Mouse (Mus musculus): ENCODE measurements at regions not wholly inside any gene's neighbourhood (a gene's known extent, or its start where the extent isn't known, plus 50 kb on each side); places are given as distances from the start of the nearest gene placed in this dataset.

GRCm38 (mm10) chr1:80076357-80076756, 141.9 kb downstream of the Fam124b start:
- no peak for ATAC-seq (replicated peaks; ENCODE audit: extremely low read depth, insufficient read depth, low FRiP score)
- no peaks in the 10 kb centered on the region for H3K27me3 ChIP-seq (ENCODE audit: control insufficient read depth, insufficient read depth, low read length)
- H3K27ac ChIP-seq (ENCODE audit: low read length) = no peak overlapping the region
- no peak overlapping the region for H3K4me3 ChIP-seq (ENCODE audit: low read length)
- no peak overlapping the region for H3K4me2 ChIP-seq (ENCODE audit: low read depth, low read length)
- H3K9me3 ChIP-seq (replicated peaks; ENCODE audit: control insufficient read depth, low read length) = no peaks in the 10 kb centered on the region
- no peak overlapping the region for H3K9ac ChIP-seq (ENCODE audit: low read length)
- H3K4me1 ChIP-seq (ENCODE audit: control insufficient read depth, insufficient read depth, low read length) = no peaks in the 10 kb centered on the region
- WGBS = 85% methylated on average over 4 of the region's 4 CpGs
- H3K36me3 ChIP-seq (ENCODE audit: control insufficient read depth, insufficient read depth) = no peaks in the 10 kb centered on the region

DNA sequence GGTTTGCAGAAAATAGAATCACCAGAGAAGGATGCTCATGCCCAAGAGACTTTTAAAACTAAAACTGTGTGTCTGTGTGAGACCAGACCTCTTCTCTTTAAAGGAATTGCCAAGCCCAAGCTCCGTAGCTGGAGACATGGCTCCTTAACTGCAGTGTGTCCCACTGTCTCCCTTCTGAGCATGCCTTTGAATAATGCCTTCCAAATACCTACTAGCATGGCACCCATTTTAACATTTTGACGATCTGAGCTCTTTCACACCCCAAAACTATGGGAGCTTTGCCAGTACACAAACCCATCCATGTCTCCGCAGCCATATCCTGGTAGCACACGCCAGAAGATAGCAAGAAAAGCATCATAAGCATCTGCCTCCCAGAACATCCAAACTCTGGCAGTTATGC, 143.9 kb downstream of the Fam124b start:
- 85% methylated on average over 4 of the region's 4 CpGs for WGBS
- H3K4me1 ChIP-seq (ENCODE audit: control insufficient read depth, insufficient read depth, low read length) = no peaks in the 10 kb centered on the region
- no peak overlapping the region for H3K9ac ChIP-seq (ENCODE audit: low read length)
- no peaks in the 10 kb centered on the region for H3K9me3 ChIP-seq (replicated peaks; ENCODE audit: control insufficient read depth, low read length)
- no peak for ATAC-seq (replicated peaks; ENCODE audit: extremely low read depth, insufficient read depth, low FRiP score)
- H3K4me3 ChIP-seq (ENCODE audit: low read length) = no peak overlapping the region
- no peaks in the 10 kb centered on the region for H3K27me3 ChIP-seq (ENCODE audit: control insufficient read depth, insufficient read depth, low read length)
- no peak overlapping the region for H3K27ac ChIP-seq (ENCODE audit: low read length)
- H3K36me3 ChIP-seq (ENCODE audit: control insufficient read depth, insufficient read depth) = no peaks in the 10 kb centered on the region
- no peak overlapping the region for H3K4me2 ChIP-seq (ENCODE audit: low read depth, low read length)

DNA sequence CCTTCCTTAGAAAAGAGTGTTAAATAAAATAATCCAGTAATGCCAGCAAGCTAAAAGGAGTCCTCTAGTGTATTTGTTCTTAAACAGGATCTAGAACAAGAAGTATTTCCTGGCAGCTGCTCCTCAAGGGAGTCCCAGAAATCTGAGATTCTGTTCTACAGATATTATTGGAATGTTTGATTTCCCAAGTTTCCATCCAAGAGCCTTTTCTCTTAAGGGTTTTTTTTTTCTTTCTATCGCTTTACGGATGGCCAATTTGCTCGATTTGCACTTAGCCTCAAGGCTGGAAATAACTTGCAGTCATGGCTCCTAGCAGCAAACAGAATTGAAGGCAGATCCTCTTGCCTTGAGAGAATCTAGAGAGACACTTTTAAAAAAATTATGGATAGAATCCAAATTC, 144.3 kb downstream of the Fam124b start:
- 52% methylated on average over 3 of the region's 3 CpGs for WGBS

GRCm38 (mm10) chr1:80069141-80069540, 149.1 kb downstream of the Fam124b start:
- Histone ChIP-seq H3K4me2 (ENCODE audit: low read depth, low read length) (no peak overlapping the region), H3K9me3 (replicated peaks; ENCODE audit: control insufficient read depth, low read length) (no peaks in the 10 kb centered on the region), H3K36me3 (ENCODE audit: control insufficient read depth, insufficient read depth) (no peaks in the 10 kb centered on the region), H3K27ac (ENCODE audit: low read length) (no peak overlapping the region), H3K27me3 (ENCODE audit: control insufficient read depth, insufficient read depth, low read length) (no peaks in the 10 kb centered on the region), H3K4me3 (ENCODE audit: low read length) (no peak overlapping the region), H3K9ac (ENCODE audit: low read length) (no peak overlapping the region), H3K4me1 (ENCODE audit: control insufficient read depth, insufficient read depth, low read length) (no peaks in the 10 kb centered on the region)
- ATAC-seq (replicated peaks; ENCODE audit: extremely low read depth, insufficient read depth, low FRiP score) = no peak
- 75% methylated on average over 4 of the region's 4 CpGs for WGBS

More for the DNA sequence above, 144.3 kb downstream of the Fam124b start:
- H3K27ac ChIP-seq (ENCODE audit: low read length) = no peak overlapping the region
- no peak for ATAC-seq (replicated peaks; ENCODE audit: extremely low read depth, insufficient read depth, low FRiP score)
- no peaks in the 10 kb centered on the region for H3K9me3 ChIP-seq (replicated peaks; ENCODE audit: control insufficient read depth, low read length)
- no peaks in the 10 kb centered on the region for H3K4me1 ChIP-seq (ENCODE audit: control insufficient read depth, insufficient read depth, low read length)
- H3K9ac ChIP-seq (ENCODE audit: low read length) = no peak overlapping the region
- no peaks in the 10 kb centered on the region for H3K36me3 ChIP-seq (ENCODE audit: control insufficient read depth, insufficient read depth)
- no peak overlapping the region for H3K4me3 ChIP-seq (ENCODE audit: low read length)
- no peak overlapping the region for H3K4me2 ChIP-seq (ENCODE audit: low read depth, low read length)
- no peaks in the 10 kb centered on the region for H3K27me3 ChIP-seq (ENCODE audit: control insufficient read depth, insufficient read depth, low read length)

DNA sequence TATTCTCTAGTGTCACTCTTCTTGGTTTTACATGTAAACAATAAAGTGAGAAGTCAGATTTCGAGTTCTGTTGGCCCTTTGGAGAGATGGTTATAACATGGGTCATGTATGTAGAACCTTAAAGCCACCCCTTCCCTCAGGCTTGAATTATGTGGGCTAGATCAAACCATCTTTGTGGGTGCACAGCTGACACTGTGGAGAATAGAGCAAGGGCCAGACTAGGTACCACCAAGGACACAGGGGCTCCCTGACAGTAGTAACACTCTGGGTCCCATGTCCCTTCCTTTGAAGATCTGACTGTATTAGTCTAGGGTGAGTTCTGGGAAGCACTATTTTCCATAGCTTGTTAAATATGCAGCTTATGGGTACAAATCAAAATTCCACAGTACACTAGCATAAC, 156.2 kb downstream of the Fam124b start:
- Histone ChIP-seq H3K27ac (ENCODE audit: low read length) (no peak overlapping the region), H3K4me3 (ENCODE audit: low read length) (no peak overlapping the region), H3K9ac (ENCODE audit: low read length) (no peak overlapping the region), H3K4me2 (ENCODE audit: low read depth, low read length) (no peak overlapping the region), H3K27me3 (ENCODE audit: control insufficient read depth, insufficient read depth, low read length) (no peaks in the 10 kb centered on the region), H3K36me3 (ENCODE audit: control insufficient read depth, insufficient read depth) (no peaks in the 10 kb centered on the region), H3K4me1 (ENCODE audit: control insufficient read depth, insufficient read depth, low read length) (no peaks in the 10 kb centered on the region), H3K9me3 (replicated peaks; ENCODE audit: control insufficient read depth, low read length) (no peaks in the 10 kb centered on the region)
- 57% methylated on average over 1 of the region's 1 CpGs for WGBS
- no peak for ATAC-seq (replicated peaks; ENCODE audit: extremely low read depth, insufficient read depth, low FRiP score)

- Histone ChIP-seq H3K27me3 (ENCODE audit: control insufficient read depth, insufficient read depth, low read length) (no peaks in the 10 kb centered on the region), H3K4me3 (ENCODE audit: low read length) (no peak overlapping the region), H3K9me3 (replicated peaks; ENCODE audit: control insufficient read depth, low read length) (no peaks in the 10 kb centered on the region), H3K9ac (ENCODE audit: low read length) (no peak overlapping the region), H3K4me2 (ENCODE audit: low read depth, low read length) (no peak overlapping the region), H3K36me3 (ENCODE audit: control insufficient read depth, insufficient read depth) (no peaks in the 10 kb centered on the region), H3K4me1 (ENCODE audit: control insufficient read depth, insufficient read depth, low read length) (no peaks in the 10 kb centered on the region), H3K27ac (ENCODE audit: low read length) (no peak overlapping the region)
- ATAC-seq (replicated peaks; ENCODE audit: extremely low read depth, insufficient read depth, low FRiP score) = no peak
- 79% methylated on average over 7 of the region's 7 CpGs for WGBS
Observed at GRCm38 (mm10) chr1:80061632-80062031, 156.6 kb downstream of the Fam124b start.

DNA sequence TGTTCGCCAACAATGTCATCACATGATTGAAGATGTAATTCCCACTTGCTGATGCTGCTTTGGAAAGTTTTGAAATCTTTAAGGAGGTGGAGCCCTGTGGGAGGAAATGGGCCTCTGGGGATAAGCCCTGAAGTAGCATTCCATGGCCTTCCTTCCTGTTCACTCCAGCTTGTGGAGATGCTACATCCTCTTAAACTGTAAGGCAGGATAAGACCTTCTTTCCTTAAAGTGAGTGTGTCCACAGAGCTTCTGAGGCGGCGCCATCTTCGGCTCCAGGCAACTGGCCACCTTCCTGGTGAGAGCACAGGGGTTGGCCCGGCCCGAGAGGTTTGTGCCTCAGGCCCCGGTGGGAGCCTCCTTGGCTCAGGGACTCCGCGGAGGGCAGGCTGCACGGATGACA, 173.1 kb downstream of the Fam124b start:
- H3K27me3 ChIP-seq (ENCODE audit: control insufficient read depth, insufficient read depth, low read length) = no peaks in the 10 kb centered on the region
- no peak overlapping the region for H3K4me2 ChIP-seq (ENCODE audit: low read depth, low read length)
- no peaks in the 10 kb centered on the region for H3K9me3 ChIP-seq (replicated peaks; ENCODE audit: control insufficient read depth, low read length)
- H3K4me1 ChIP-seq (ENCODE audit: control insufficient read depth, insufficient read depth, low read length) = no peaks in the 10 kb centered on the region
- no peaks in the 10 kb centered on the region for H3K36me3 ChIP-seq (ENCODE audit: control insufficient read depth, insufficient read depth)
- H3K4me3 ChIP-seq (ENCODE audit: low read length) = no peak overlapping the region
- no peak for ATAC-seq (replicated peaks; ENCODE audit: extremely low read depth, insufficient read depth, low FRiP score)
- 76% methylated on average over 10 of the region's 10 CpGs for WGBS
- no peak overlapping the region for H3K9ac ChIP-seq (ENCODE audit: low read length)
- H3K27ac ChIP-seq (ENCODE audit: low read length) = no peak overlapping the region

- H3K4me3 ChIP-seq (ENCODE audit: low read length) = no peak overlapping the region
- WGBS = 67% methylated on average over 3 of the region's 3 CpGs
- no peaks in the 10 kb centered on the region for H3K9me3 ChIP-seq (replicated peaks; ENCODE audit: control insufficient read depth, low read length)
- H3K9ac ChIP-seq (ENCODE audit: low read length) = no peak overlapping the region
- H3K27ac ChIP-seq (ENCODE audit: low read length) = no peak overlapping the region
- no peaks in the 10 kb centered on the region for H3K4me1 ChIP-seq (ENCODE audit: control insufficient read depth, insufficient read depth, low read length)
- no peak overlapping the region for H3K4me2 ChIP-seq (ENCODE audit: low read depth, low read length)
- no peak for ATAC-seq (replicated peaks; ENCODE audit: extremely low read depth, insufficient read depth, low FRiP score)
- H3K36me3 ChIP-seq (ENCODE audit: control insufficient read depth, insufficient read depth) = no peaks in the 10 kb centered on the region
- H3K27me3 ChIP-seq (ENCODE audit: control insufficient read depth, insufficient read depth, low read length) = no peaks in the 10 kb centered on the region
Observed at GRCm38 (mm10) chr1:80040409-80040808, 177.9 kb downstream of the Fam124b start.

GRCm38 (mm10) chr1:80039891-80040290, 178.4 kb downstream of the Fam124b start:
- no peak overlapping the region for H3K4me3 ChIP-seq (ENCODE audit: low read length)
- H3K4me2 ChIP-seq (ENCODE audit: low read depth, low read length) = no peak overlapping the region
- ATAC-seq (replicated peaks; ENCODE audit: extremely low read depth, insufficient read depth, low FRiP score) = no peak
- H3K27me3 ChIP-seq (ENCODE audit: control insufficient read depth, insufficient read depth, low read length) = no peaks in the 10 kb centered on the region
- H3K9me3 ChIP-seq (replicated peaks; ENCODE audit: control insufficient read depth, low read length) = no peaks in the 10 kb centered on the region
- H3K36me3 ChIP-seq (ENCODE audit: control insufficient read depth, insufficient read depth) = no peaks in the 10 kb centered on the region
- no peaks in the 10 kb centered on the region for H3K4me1 ChIP-seq (ENCODE audit: control insufficient read depth, insufficient read depth, low read length)
- no peak overlapping the region for H3K9ac ChIP-seq (ENCODE audit: low read length)
- 45% methylated on average over 3 of the region's 3 CpGs for WGBS
- no peak overlapping the region for H3K27ac ChIP-seq (ENCODE audit: low read length)

- Histone ChIP-seq H3K9ac (ENCODE audit: low read length) (no peak overlapping the region), H3K27me3 (ENCODE audit: control insufficient read depth, insufficient read depth, low read length) (no peaks in the 10 kb centered on the region), H3K4me3 (ENCODE audit: low read length) (no peak overlapping the region), H3K4me1 (ENCODE audit: control insufficient read depth, insufficient read depth, low read length) (no peaks in the 10 kb centered on the region), H3K36me3 (ENCODE audit: control insufficient read depth, insufficient read depth) (no peaks in the 10 kb centered on the region), H3K9me3 (replicated peaks; ENCODE audit: control insufficient read depth, low read length) (no peaks in the 10 kb centered on the region), H3K4me2 (ENCODE audit: low read depth, low read length) (no peak overlapping the region), H3K27ac (ENCODE audit: low read length) (no peak overlapping the region)
- 53% methylated on average over 4 of the region's 4 CpGs for WGBS
- ATAC-seq (replicated peaks; ENCODE audit: extremely low read depth, insufficient read depth, low FRiP score) = no peak
Observed at GRCm38 (mm10) chr1:80039161-80039560, 178.2 kb upstream of the Serpine2 start.

Data from heart, embryonic 16.5 days (tissue).